Mouse (Mus musculus) T-helper 1 cell (primary cell): Measurements from ENCODE around the gene Cplx2.

Experiments
- in situ Hi-C: fragments of 300-600 bp; cut with MboI, MseI; formaldehyde crosslinking; loops from one replicate; pipeline ENCODE4 v1.15.1; 2025; ENCODE audit warnings: high pct_unique_total_duplicates

The Cplx2 gene

DNA sequence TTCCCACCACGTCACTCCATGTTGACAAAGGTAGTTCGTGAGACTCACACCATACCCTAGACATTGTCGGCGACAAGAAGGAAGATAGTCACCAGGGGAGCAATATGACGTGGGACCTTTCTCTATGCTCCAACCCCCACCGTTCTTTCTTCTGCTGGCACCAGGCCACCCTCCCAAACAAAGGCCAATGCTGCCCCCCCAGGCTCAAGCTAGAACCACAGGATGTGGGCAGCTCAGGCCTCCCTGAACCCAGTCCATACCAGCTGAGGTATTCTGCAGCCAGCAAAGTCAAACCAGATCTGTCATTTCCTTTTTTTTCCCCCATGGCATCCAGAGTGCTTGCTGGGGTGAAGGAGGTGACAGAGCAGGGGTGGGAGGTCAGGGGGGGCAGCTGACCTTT is 3.4 kb upstream of the Cplx2 start:
- in situ Hi-C loops: loop anchor here (10.0 kb wide), 1 partner anchor 1377 kb away; no protein-coding TSS in a partner anchor

DNA sequence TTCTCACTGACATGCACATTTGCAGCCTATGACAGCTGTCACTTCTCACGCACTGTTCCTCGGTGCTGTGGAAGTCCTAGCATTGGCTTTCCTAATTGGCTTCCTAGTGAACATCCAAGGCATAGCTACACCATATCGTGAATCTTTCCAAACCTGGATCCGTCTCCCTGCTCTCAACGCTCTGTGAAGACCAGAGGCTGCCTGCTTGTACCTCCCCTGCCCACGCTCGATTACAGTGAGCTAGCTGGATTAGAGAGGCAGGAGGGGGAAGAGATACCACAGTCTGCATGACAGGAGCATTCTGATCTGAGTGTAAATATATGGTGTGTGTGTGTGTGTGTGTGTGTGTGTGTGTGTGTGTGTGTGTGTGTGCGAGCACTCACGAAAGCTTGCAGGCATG is 3.0 kb upstream of the Cplx2 start:
- in situ Hi-C loops: loop anchor here (10.0 kb wide), 1 partner anchor 1377 kb away; no protein-coding TSS in a partner anchor

DNA sequence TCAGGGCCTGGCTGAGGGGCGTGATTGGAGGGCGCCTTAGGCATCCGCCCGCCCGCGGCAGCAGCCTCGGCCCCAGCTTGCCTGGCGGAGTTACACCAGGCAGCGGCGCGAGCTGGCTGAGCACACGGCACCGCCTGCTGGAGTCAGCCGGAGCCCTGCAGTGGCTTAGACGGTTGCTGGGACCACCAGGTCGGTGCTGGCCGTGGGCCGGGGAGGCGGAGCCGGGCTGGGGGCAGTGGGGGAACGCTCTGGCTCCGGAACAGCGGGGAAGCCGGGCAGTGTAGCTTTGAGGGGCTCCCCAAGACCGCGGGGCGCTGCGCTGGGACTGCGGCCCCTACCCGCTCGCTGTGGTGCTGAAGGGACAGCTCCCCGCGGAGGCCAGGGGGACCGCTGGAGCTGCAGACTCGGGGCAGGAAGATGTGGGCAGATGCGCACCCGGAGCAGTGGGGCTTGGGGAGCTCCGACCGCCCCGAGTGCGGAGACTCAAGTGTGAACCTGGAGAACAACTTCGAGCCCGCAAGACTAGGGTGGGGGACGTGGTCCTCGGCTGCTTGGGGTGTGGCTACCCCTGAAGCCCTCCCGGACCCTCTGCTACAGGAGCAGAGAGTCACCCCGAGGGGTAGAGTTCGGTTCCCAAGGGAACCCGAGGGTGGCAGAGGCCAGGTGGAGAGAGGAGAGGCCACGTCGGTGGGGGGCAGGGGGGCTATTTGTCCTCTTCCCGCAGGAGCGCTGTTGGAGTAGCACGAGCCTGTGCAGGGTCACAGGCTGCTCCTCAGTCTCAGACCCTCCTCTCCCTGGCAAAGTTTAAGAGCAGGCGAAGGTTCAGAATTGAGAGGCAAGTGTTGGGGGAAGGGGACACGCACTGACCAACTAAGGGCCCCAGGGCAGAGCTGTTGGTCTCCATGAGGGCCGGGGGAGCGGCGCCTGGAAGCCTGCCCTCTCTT is 510 bp downstream of the Cplx2 start:
- in situ Hi-C loops: no loop called here

DNA sequence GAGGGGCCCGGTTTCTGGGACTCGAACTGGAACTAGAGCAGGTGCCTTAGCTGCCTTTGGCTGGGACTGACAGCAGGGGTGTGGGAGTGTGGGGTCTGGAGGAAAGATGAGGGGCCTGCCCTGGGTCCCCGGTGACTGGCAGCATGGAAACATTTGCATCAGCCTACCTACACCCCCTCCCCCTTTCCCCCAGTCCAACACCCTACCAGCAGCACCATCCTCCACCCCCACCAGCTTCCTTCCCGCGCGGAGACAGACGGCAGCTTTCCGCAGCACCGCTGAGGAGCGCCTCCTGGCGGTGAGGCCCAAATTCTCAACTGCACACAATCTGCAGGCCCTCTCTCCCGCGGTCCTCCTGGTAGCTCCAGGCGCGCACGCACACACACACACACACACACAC is 1.5 kb downstream of the Cplx2 start:
- in situ Hi-C loops: no loop called here

DNA sequence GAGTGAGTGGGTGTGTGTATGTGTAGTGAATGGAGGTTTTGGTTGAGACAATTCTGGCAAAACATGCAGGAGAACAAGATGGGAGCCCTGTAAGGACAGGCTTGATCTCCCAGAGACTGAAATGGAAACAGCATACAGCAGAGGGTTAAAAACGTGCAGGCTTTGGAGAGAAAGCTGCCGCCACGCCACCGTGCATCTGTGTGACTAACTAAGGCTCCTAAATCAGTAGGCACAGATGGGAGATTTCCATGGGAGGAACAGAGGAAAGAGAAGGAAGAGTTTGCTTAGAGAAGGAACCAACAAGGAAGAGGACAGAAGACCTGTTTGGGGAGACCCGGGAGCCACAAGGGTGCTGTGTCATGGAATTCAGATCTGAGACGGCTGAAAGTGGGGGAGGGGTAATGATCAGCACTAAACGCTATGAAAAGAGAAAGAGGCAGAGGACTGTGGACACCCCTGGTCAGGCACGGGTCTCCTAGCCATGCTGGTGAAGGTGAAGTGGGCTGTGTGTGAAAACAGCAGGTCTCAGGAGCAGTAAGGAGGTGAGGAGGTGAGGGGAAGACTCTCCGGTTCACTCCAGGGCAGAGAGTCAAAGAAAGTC is 3.1 kb downstream of the Cplx2 start:
- in situ Hi-C loops: no loop called here

DNA sequence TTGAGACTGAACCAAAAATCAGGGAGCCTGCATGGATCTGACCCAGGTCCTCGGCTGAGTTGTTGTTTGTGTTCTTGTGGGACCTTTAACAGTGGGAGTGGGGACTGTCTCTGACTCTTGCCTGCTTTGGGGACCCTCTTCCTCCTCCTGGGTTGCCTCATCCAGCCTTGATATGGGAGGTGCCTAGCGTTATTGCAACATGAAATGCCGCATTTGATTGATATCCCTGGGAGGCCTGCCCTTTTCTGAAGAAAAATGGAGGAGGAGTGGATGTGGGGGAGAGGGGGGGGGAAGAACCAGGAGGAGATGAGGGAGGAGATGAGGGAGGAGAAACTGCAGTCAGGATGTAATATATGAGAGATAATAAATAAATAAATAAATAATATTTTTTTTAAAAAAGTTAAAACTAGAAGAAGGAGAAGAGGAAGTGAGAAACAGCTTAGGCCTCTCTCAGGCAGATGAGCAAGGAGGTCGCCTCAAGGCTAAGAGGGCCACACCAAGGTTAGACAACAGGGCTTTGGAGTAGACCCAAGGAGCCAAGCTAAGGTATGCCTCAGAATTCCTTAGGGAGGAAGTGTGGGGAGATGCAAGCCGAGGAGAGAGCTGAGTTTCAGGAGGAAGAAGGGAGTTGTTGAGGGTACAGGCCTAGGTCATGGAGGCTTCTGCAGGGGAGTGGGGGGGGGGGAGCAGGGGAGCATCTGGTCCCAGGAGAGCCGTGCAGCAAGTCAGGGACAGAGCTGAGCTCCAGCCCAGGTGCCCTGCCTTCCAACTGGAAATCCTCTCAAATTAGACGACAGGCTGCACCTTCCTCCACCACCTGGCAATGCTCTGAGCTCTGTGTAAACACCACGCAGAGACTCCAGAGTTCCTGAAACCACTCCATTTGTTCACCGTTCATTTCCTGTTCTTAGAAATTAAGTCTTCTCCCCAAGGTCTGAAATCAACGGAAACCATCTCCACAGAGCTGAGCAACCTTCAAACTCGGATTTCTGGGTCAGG is 4.6 kb downstream of the Cplx2 start:
- in situ Hi-C loops: no loop called here

DNA sequence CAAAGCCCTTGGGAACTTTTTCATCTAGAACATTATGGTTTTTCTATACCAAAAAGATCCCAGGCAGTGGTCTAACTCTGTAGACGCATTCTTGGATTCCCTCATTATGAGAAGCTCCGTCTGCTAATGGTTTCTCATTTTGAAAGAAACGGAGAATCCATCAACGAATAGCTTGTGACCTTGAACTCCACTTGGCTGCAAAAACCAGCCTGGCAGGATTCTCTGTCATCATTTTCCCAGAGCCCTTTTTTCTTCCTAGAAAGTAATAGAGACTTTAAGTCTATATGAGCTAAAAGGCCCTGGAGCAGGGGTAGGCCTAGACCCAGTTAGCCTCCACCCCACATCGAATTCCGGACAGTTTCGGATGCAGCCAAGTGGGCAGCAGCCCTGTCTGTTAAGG is 5.6 kb downstream of the Cplx2 start:
- in situ Hi-C loops: no loop called here

DNA sequence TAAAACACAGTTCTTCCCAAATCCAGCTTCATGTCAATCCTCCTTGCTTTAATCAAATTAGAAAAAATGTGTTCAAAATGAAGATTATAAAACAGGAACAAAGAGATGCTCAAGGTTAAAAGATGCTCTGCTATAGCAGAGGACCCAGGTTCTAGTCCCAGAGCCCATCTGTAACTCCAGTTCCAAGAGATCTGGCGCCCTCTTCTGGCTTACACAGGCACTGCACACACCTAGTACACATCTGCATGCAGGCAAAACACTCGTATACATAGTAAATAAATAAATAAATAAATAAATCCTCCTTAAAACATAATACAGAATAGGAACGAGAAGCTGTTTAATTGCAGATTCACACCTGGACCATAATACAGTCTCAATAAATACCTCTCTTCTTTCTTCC is 6.9 kb downstream of the Cplx2 start:
- in situ Hi-C loops: no loop called here

DNA sequence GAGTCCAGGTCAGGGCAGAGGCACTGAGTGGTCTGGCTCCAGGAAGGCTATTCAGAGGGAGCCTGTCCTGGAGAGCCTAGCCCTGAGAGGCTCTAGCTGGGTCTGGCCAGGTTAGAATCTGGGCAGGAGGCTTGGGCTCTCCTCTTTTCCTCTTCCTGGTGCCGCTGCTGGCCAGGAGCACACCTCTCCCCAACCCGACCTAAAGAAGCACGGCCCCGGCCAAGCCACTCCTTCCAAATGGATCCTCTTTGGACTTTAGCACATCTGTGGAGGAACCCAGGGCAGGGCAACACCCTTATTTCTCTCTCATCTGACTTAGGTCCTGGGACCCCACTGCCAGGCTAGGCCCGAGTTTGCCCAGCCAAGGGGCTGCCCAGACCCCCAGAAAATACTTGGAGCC is 9.3 kb downstream of the Cplx2 start:
- in situ Hi-C loops: no loop called here

DNA sequence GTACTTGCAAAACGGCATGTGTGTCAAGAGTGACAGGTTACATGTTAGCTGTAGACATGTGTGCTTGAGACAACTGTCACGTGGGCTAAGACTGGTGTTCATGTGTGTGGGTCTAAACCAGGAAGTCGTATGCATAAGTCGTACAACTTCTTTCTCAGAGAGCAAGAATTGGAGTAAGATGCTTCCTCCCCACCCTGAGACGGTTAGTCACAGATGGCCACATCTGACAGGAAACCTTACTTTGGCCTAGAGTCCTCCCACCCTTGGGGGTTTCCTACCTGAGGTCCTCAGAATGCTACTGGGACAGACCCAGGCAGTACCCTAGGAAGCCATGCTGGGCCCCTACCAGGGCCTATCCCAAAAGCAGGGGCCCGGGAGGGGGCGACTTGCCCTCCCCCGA is 10.2 kb downstream of the Cplx2 start:
- in situ Hi-C loops: no loop called here

DNA sequence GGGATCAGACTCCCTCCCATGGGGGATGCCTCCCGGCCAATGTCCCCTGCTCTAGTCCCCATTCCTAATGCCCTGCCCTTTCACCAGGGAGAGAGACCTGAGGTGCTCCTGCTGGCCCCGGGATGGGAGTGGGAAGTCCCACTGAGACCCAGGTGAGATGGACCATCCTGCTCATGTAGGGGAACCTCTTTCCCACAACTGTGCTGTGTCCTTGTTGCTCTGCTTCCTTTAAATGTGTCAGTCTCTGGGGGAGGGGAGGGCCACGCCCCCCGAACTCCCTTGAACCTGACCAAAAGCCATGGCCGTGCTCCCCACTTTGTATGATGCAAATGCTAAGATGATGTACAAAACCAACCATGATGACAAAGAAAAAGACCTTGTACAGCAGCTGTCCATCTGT is 12.4 kb downstream of the Cplx2 start:
- in situ Hi-C loops: no loop called here

DNA sequence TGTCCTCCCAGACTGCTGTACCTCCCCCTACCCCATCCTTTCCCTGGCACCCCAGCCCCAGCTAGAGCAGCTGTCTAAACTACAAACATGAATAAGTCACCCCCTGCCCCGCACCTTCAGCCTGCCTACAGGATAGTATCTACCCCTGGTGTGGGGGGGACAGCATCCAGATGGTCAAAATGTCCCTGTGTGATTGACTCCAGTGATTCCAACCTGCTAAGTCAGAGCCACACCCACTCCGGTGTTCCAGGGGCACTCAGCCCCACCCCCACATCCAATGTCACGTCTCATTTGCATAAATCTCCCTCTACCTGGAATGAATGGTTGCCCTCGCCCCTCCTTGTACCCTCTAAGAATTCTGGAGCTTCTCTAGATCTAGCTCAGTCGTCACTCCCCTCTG is 13.4 kb downstream of the Cplx2 start:
- in situ Hi-C loops: no loop called here

DNA sequence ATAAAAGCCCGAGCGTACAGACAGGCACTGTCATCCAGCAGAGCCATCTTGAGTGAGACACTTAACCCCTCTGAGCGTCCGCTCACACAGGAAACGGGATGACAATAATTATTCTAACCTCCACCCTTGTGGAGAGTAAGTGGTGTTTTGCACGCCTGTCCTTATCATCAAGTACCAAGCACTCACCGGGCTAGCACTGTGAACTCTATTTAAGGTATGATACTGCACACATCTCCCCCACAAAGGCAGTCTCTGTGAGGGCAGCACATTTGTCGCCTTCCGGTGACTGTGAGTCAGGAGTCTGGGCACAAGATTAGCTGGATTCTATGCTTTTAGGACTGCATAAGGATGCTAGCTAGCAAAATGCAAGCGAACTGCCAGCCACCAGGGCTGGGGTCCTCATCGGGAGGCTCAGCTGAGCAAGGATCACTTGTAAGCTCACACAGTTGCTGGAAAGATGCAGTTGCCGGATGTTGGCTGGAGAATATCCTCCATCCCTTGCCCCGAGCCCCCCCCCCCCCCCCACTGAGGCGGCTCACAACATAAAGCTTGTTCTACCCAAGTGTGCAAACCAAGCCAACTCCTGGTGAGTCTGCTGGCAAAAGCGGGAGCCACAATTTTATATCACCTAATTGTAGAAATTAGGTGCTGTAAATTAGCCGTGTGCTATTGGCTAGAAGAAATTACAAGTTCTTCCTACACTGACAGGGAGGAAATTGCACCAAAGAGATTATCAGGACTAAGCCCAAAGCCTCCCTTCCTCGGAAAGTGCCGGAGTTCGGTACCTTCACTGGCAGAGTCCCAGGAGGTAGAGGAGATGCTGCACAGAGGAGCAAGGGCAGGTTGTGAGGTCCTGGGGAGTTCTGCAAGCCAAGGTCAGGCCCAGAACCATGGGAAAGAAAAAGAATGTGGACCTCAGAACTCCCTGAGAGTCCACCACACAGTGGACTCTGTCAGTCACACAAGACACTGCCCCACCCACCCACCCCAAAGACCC is 14.2 kb downstream of the Cplx2 start:
- in situ Hi-C loops: no loop called here

DNA sequence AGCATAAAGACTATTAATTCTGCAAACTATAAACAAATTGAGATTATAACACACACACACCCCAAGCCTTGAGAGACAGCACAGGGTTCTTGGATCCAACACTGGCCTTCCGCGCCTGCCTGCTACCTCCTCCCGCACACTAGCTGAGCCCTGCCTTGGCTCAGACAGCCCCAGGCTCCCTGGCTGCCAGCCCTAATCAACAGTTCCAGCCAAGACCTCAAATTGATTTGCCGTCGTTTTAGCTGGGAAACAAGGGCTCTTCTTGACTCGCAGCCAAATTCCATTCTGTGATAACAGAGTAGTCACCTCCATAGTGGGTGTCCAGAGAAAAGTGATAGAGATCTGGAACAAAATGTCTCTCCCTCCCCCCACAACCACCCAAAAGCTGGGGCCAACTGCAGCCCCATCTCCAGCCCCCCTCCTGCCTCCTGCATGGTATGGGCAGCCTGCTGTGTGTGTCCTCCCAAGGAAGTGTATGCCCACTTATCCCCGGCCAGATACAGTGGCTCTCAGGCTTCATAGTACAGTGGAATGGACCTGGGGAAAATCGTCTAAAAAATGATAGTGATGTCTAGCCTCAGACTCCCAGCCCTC is 18.9 kb downstream of the Cplx2 start:
- in situ Hi-C loops: no loop called here

DNA sequence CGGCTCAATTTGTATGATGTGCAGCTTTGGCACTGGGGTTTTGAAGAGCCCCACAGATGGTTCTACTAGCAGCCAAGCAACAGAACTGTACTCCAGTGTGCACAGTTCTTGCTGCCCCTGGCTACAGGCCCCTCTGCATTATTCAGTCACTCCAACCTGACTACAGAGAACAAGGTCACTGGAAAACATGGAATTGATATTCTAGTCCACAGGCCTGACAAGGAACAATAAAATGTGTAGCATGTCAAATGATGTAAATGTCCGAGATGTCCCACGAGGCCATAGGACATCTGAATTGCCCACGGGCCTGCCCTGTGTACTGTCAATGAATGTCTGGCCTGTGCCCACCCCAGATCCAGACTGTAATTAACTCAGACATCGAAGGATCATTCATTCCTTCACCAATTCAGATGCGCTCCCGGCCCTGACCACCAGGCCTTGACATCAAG is 19.4 kb downstream of the Cplx2 start:
- in situ Hi-C loops: no loop called here

DNA sequence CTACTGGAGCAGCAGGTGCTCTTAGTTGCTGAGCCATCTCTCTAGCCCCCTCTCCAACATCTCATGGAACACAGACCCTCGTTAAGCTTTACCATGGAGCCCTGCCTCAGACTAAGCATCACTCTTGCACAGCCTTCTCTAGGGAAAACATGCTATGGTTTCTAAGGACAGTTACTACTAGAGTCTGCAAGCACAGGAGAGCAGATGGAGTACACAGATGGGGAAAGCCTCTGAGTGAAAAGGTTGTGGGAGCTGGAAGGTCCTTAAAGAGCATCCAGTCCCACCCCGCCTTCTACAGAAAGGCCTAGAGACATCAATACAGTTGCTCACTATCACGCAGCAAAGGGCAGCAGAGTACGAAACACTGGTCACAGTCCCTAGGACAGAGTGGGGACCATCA is 20.2 kb downstream of the Cplx2 start:
- in situ Hi-C loops: no loop called here

DNA sequence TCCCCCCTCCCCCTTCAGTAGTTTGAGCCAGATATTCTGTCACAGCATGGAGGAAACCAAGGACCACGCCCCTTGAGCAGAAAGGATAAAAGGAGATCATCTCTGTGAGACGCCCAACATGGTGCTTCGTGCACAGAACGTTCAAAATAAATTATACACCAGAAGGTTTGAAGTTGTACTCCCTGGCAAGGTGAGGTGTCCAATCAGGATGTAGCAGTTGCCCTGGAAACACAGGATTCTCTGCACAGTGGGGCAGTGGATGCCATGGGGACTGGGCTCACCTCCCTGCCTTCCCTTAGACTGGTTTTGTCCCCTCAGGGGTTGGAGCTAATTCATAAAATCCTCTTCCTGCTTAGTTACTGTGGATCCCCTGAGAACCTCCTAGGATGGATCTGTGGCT is 25.9 kb downstream of the Cplx2 start:
- in situ Hi-C loops: no loop called here

DNA sequence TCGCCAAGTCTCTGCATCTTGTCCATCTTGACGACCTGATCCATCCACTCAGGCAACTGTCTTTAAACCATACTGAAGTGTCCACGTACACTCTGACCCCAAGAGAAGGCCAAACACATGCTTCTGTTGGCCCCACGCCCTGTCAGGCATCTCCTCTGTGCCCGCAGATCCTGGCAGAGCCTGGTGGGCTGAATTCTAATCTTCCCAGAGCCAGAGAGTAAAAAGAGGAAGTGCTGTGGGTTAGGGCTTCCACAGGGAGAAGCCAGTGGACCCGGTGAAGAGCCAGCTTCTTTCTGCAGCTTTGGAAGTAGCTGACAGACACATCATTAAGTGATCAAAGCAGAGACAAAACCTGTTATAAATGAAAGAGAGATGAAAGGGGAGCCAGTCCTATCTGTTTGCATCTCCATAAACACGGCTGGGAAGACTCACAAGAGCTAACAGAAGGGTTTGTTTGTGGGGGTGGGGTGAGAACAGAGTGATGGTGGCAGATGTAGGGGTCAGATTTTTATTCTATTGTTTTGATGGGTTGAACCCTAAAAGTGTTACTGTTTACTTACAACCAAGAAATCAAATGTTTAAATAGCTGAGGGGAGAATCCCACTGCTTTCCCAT is 29.5 kb downstream of the Cplx2 start:
- in situ Hi-C loops: no loop called here

DNA sequence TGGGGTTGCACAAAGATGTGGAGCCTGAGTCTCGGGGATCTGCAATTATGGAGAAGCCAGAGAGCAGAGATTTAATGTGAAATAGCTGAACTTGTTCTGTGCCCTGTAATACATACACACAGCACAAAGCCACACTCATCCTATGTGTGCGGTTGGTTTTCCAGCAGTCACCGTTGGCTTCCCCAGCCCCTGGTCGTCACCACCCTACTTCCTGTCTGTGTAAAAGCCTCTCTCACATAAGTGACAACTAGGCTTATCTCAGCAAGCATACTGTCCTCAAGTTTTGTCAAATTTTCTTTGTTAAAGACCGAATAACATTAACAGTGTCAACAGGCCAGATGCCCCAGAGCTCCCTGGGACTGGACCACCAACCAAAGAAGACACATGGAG is 30.0 kb downstream of the Cplx2 start:
- in situ Hi-C loops: no loop called here

DNA sequence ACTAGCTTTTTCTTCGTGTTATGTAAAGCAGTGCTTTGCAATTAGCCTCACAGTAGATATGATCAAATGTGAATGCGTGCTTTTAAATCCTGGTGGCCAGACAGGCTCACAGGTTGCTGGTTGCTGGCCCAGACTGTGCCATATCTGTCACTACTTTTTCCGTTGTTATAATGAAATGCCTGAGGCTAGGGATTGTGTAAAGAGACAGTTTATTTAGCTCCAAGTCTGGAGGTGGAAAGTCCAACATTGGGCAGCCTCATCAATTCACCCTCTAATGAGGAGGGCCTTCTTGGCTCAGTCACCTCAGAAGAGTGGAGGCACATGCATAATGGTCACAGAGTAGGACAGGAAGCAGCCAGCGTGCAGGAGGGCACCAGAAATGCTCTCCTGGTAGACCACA is 31.2 kb downstream of the Cplx2 start:
- in situ Hi-C loops: no loop called here
